Mouse (Mus musculus): ENCODE measurements around the gene Rcn2. TPM values are rescaled to one million over a fixed set of nuclear protein-coding genes. Genes with fewer than 3 reads are reported as not detected.

The Rcn2 gene
- polyA plus RNA-seq, 1 experiment from 2014 or later: 313 TPM

DNA sequence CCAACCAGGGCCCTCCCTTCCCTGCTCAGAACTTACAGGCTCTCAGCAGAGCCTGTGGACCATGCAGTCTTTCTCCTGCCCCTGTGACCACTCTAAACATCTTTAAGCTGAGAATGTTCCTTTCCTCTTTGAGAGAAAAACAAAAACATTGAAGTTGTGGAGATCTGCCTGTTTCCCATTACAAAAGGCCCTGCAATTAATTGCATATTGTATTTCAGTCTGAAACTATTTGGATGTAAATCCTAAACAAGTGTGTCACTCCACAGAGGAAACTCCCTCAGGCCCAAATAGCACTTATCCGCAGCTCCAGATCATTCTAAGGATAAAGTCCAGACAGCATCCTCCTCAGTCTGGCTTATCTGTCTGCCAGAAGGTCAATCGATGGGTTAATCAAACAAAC lies 31.2 kb downstream of the Rcn2 start:
- WGBS: 85% methylated on average over 2 of the region's 2 CpGs
- peaks cover 52% of the 10 kb centered on the region for H3K36me3 ChIP-seq

DNA sequence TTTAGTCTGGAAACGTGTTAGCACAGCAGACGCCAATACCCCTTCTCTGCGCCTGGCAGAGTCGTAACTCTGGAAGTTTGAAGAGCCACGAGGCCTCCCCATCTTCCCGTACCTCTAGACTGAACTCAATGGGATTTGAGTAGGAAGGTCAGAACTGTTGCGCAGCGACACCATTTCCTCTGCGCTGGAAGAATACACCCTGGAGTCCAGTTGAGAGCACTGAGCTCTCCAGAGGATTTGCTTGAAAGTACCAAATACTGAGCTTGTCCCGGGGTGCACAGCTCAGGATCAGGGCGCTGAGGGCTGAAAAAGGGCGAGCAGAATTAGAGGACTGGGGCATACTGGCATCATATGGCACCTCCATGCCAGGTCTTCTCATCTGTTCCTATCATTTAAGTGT lies 33.2 kb downstream of the Rcn2 start:
- DNase-seq (ENCODE audit: low spot score): no peak
- 80% methylated on average over 12 of the region's 12 CpGs for WGBS
- H3K27ac ChIP-seq (replicated peaks): no peak overlapping the region; the same call in 1 of the 2 replicates

More for the DNA sequence above, 31.2 kb downstream of the Rcn2 start:
- no peak overlapping the region for H3K4me3 ChIP-seq
- H3K4me1 ChIP-seq: peaks cover 18% of the 10 kb centered on the region
- H3K9me3 ChIP-seq (replicated peaks): no peaks in the 10 kb centered on the region
- H3K27ac ChIP-seq (replicated peaks): no peak overlapping the region
- H3K27me3 ChIP-seq (ENCODE audit: low read depth, poor library complexity, severe bottlenecking): no peaks in the 10 kb centered on the region
- no peak for DNase-seq (ENCODE audit: low spot score)

DNA sequence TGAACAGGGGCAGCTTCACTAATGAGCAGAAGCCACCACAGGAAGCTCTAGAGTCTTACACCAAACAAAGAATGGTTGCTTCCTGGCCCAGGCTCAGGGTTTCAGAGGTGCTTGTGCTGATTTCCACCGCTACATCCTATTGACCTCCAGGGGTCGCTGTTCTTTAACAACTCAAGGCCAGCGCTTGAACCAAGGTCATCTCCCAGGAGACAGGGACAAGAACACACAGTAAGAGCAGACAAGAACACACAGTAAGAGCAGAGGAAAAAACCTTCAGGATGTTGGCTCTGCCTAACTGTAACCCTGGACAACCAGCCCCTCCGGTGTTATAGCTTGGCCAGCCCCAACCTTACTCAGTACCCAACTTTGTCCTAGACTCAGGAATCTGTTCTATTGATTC lies 33.6 kb downstream of the Rcn2 start:
- H3K9me3 ChIP-seq (replicated peaks): no peaks in the 10 kb centered on the region
- peaks cover 48% of the 10 kb centered on the region for H3K36me3 ChIP-seq
- peak overlapping the region; percentile 61 for H3K27ac ChIP-seq (replicated peaks)
- H3K4me3 ChIP-seq: no peak overlapping the region
- H3K4me1 ChIP-seq: peaks cover 18% of the 10 kb centered on the region
- 6% methylated on average over 4 of the region's 4 CpGs for WGBS
- DNase-seq (ENCODE audit: low spot score): peak; percentile 60
- no peaks in the 10 kb centered on the region for H3K27me3 ChIP-seq (ENCODE audit: low read depth, poor library complexity, severe bottlenecking)

More for the DNA sequence above, 33.2 kb downstream of the Rcn2 start:
- peaks cover 18% of the 10 kb centered on the region for H3K4me1 ChIP-seq
- no peak overlapping the region for H3K4me3 ChIP-seq
- H3K9me3 ChIP-seq (replicated peaks): no peaks in the 10 kb centered on the region
- no peaks in the 10 kb centered on the region for H3K27me3 ChIP-seq (ENCODE audit: low read depth, poor library complexity, severe bottlenecking)
- peaks cover 50% of the 10 kb centered on the region for H3K36me3 ChIP-seq

DNA sequence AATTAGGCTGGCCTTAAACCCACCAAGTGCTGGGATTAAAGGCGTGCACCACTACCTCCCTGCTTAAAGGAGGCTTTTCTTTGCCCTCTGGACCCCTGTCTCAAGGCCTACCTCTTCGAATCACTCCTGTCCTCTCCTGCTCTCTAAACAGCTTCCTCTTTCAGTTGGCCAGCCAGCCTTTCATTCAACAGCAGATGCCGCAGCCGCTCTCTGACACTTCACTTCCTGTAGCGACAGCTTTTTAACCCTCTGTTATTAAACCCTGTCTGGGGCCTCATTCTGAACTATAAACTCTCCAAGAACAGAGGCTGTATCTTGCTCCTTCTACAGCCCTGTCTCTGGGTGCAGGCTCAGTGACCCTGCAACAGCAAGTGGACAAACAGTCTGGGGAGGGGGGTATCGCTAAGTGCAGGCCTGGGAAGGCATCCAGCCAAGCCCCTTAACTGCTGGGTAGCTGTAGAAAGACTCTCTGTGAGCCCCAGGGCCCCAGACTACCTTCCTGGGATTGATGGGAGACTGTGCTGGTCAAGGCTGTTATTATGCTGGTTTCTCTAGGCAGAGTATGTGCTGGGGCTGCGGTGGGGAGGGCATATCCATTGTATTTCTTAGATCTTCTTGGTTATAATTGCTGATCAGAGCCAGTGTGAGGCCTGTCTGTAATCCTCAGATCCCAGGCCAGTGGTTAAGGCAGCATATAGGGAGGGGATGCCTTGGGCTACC lies 34.4 kb downstream of the Rcn2 start:
- WGBS: 73% methylated on average over 7 of the region's 7 CpGs
- DNase-seq (ENCODE audit: low spot score): no peak
- peak overlapping the region; percentile 61 for H3K27ac ChIP-seq (replicated peaks)

DNA sequence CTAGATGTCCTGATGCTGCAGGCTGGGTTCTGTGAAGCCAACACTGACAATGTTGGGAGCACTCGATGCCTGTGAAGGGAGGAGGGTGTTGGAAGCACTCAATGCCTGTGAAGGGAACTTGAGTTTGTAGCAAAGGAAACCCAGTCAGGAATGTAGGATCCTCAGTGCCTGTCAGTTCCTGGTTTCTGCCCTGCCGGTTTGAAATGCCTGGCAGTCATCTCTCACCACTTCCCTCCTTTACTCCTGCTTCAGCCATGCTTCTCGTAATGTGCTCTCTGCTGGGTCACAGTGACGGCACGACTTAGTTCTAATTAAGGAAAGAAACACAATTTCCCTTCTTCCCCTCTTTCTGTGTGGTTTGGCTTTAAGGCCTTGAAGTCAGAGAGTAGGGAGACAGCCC lies 37.9 kb downstream of the Rcn2 start:
- Histone ChIP-seq H3K4me1 (peaks cover 18% of the 10 kb centered on the region), H3K27ac (replicated peaks) (no peak overlapping the region), H3K27me3 (ENCODE audit: low read depth, poor library complexity, severe bottlenecking) (no peaks in the 10 kb centered on the region), H3K36me3 (peaks cover 27% of the 10 kb centered on the region), H3K9me3 (replicated peaks) (no peaks in the 10 kb centered on the region), H3K4me3 (no peak overlapping the region)
- no peak for DNase-seq (ENCODE audit: low spot score)
- WGBS: 89% methylated on average over 5 of the region's 5 CpGs

More for the DNA sequence above, 34.4 kb downstream of the Rcn2 start:
- no peaks in the 10 kb centered on the region for H3K27me3 ChIP-seq (ENCODE audit: low read depth, poor library complexity, severe bottlenecking)
- H3K36me3 ChIP-seq: peaks cover 44% of the 10 kb centered on the region
- no peak overlapping the region for H3K4me3 ChIP-seq
- H3K9me3 ChIP-seq (replicated peaks): no peaks in the 10 kb centered on the region
- H3K4me1 ChIP-seq: peaks cover 18% of the 10 kb centered on the region

DNA sequence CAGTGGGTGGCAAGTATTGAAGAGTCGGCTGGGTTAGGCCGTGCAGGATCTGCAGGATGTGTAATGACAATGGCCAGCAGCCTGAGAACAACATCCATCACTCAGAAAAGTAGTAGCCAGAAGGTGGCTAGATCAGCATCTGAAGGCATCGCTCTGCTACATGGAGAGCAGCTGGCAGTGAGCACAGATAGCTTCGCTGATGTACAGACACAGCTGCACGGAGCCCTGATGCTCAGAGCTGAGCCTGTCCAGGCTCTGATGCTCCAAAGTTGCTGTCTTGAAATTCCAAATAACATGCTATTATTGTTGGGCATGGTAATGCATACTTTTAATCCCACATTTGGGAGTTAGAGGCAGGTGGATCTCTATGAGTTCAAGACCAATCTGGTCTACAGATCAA lies 44.9 kb downstream of the Rcn2 start:
- H3K4me1 ChIP-seq: peaks cover 17% of the 10 kb centered on the region
- H3K9me3 ChIP-seq (replicated peaks): no peaks in the 10 kb centered on the region
- DNase-seq (ENCODE audit: low spot score): no peak
- H3K4me3 ChIP-seq: no peak overlapping the region
- H3K27ac ChIP-seq (replicated peaks): no peak overlapping the region
- 96% methylated on average over 5 of the region's 5 CpGs for WGBS
- H3K27me3 ChIP-seq (ENCODE audit: low read depth, poor library complexity, severe bottlenecking): no peaks in the 10 kb centered on the region
- H3K36me3 ChIP-seq: peaks cover 5% of the 10 kb centered on the region; the same call in 1 of the 2 replicates

DNA sequence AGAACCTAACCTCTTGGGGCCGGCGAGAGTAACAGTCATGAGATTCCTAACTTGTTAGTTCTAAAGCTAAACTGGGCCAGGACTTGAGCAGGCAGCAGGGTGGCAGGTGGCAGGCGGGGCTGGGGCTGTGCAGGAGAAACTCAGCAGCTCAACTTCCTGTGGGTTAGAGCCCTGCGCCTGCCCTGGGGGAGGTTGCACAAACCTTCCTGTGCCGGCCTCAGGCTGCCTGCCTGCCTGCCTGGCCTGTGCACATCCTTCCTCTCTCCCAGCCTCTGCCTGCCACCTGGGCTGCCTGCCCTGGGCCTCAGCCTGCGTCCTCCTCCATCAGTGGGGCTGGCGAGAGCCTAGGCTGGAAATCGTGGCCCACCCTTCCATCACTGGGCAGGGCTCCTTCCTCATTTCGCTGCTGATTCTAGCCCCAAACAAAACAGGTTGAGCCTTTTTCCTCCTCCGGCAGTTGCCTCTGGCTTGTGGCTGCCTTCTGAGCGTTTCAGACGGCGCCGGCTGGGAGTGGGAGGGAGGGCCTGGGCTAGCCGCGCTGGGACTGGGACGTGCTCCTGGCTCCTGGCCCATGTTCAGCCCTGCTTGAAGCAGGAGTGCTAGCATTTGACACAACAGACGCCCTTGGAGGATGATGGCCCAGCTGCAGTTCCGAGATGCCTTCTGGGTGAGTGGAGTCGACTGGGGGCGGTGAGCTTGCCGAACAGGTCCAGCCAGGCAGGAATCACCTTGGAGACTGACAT lies 48.3 kb downstream of the Rcn2 start, which contains the start of gene Pstpip1:
Pstpip1 (plus strand) TSS at position 185 of the 743 bp plus-strand sequence.
- peaks cover 17% of the 10 kb centered on the region for H3K4me1 ChIP-seq
- no peaks in the 10 kb centered on the region for H3K9me3 ChIP-seq (replicated peaks)
- H3K36me3 ChIP-seq: no peaks in the 10 kb centered on the region
- no peaks in the 10 kb centered on the region for H3K27me3 ChIP-seq (ENCODE audit: low read depth, poor library complexity, severe bottlenecking)
- H3K27ac ChIP-seq (replicated peaks): peak within 1 kb of the TSS; percentile 29; the same call in 1 of the 2 replicates
- no peak within 1 kb of the TSS for H3K4me3 ChIP-seq
- 45% methylated on average over 22 of the region's 22 CpGs for WGBS
- DNase-seq (ENCODE audit: low spot score): no peak

DNA sequence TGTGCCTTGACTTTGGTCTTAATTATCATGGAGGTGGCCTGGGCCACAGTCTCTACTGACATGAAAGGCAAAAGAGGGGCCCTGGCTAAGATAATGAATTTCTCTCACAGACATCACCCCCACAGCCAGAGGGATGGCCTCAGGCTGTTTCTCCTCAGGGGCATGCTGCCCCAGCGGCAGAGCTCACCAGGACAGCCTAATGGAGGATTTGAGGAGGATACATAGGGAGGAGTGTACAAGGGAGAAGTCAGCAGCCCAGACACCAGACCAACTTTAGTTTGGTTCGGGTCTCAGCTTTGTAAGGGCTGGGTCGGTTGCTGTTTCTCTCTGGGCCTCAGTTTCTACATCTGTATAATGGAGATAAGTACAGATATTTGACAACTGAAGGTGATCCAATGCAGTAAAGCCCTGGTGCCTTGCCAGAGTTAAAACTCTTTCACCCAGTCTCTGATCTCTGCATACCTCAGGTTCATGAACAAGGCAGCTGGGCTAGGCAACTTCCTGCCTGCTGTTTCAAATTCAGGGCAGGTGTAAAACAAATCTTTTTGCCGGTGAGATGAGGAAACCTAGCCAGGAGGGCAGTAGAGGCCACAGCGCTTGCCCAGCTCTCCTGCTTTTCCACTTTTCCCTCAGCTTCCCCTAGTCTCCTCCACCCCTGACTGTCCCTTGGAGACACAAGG lies 49.0 kb downstream of the Rcn2 start:
- H3K9me3 ChIP-seq (replicated peaks): no peaks in the 10 kb centered on the region
- no peak overlapping the region for H3K4me3 ChIP-seq
- H3K27ac ChIP-seq (replicated peaks): no peak overlapping the region
- no peaks in the 10 kb centered on the region for H3K27me3 ChIP-seq (ENCODE audit: low read depth, poor library complexity, severe bottlenecking)
- WGBS: 85% methylated on average over 5 of the region's 5 CpGs
- DNase-seq (ENCODE audit: low spot score): no peak
- H3K4me1 ChIP-seq: peaks cover 12% of the 10 kb centered on the region; the same call in 1 of the 2 replicates
- H3K36me3 ChIP-seq: no peaks in the 10 kb centered on the region

DNA sequence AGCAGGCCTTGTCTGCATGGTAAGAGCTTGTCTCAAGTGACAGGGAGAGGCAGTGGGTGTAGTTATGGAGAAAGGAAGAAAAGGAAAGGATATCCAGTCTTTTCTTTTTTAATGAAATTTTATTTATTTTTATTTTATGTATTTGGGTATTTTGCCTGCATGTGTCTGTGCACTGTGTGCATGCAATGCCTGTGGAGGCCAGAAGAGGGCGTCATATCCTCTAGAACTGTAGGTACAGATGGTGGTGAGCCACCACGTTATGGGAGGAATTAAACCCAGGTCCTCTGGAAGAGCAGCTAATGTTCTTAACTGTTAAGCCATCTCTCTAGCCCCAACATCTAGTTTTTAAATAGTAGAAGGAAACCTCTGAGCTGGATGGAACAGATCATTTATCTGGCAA lies 50.5 kb downstream of the Rcn2 start:
- H3K4me1 ChIP-seq: 0 out of 2 replicates have a peak, but pooled peaks cover 12% of the 10 kb centered on the region
- no peaks in the 10 kb centered on the region for H3K9me3 ChIP-seq (replicated peaks)
- no peak overlapping the region for H3K27ac ChIP-seq (replicated peaks)
- 37% methylated on average over 2 of the region's 2 CpGs for WGBS
- no peaks in the 10 kb centered on the region for H3K36me3 ChIP-seq
- DNase-seq (ENCODE audit: low spot score): no peak
- no peak overlapping the region for H3K4me3 ChIP-seq
- no peaks in the 10 kb centered on the region for H3K27me3 ChIP-seq (ENCODE audit: low read depth, poor library complexity, severe bottlenecking)

DNA sequence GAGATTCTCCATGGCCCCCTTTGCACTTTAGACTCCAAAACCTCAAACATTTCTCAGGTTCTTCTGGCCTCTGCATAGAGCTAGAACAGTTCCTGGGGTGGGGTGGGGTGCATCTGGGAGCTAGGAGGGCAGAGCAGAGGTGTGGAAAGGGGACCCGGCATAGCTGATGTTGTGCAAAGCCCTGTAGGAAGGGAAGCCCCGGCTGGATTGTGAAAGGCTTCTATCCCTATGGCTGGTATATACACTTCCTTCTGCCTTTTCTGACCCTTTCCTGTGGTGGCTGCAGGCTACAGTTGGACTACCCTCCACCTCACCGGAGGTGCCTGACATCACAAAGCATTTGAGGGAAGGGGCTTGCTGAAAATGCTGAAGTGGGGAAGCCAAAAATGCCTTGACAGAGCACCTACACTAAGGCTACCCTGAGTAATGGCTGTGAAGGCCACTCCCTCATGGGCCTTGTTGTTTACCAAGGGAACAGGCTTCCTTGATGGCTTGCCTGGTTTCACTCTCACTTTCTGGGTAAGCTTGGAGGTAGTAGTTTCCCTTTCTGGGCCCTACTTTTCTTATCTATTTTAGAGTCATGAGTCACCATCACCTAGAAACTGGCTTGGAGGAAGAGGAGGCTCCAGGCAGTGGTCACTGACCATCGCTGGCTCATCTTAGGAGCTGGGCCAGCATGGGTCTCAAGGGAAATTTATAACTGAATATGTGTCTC lies 56.1 kb downstream of the Rcn2 start:
- Histone ChIP-seq H3K36me3 (no peaks in the 10 kb centered on the region), H3K9me3 (replicated peaks) (no peaks in the 10 kb centered on the region), H3K27me3 (ENCODE audit: low read depth, poor library complexity, severe bottlenecking) (no peaks in the 10 kb centered on the region), H3K4me3 (no peak overlapping the region), H3K4me1 (no peaks in the 10 kb centered on the region), H3K27ac (replicated peaks) (no peak overlapping the region)
- WGBS: 88% methylated on average over 4 of the region's 4 CpGs
- DNase-seq (ENCODE audit: low spot score): no peak

DNA sequence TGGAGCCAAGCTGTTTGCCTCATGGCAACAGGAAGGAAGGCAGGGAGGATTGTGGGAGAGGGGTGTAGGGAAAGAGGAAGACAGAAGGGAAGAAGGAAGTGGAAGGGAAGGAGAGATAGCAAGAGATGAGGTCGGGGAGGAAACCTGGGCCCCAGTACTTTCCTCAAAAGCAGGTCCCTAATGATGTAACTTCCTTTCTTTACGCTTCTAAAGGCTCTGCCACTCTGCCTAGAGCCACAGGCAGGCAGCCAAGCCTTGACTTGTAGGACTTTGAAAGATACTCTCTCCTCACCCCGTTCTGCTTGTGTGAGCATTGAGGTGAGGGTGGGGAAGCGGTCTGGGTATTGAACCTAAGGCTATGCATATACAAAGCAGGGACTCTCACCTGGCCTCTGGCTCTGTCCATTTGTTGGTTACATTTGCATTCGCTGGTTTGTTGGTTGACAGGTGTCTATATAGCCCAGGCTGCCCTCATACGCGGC lies 58.4 kb downstream of the Rcn2 start:
- no peaks in the 10 kb centered on the region for H3K9me3 ChIP-seq (replicated peaks)
- H3K4me3 ChIP-seq: no peak overlapping the region
- H3K4me1 ChIP-seq: no peaks in the 10 kb centered on the region
- no peaks in the 10 kb centered on the region for H3K27me3 ChIP-seq (ENCODE audit: low read depth, poor library complexity, severe bottlenecking)
- H3K36me3 ChIP-seq: no peaks in the 10 kb centered on the region
- no peak for DNase-seq (ENCODE audit: low spot score)
- no peak overlapping the region for H3K27ac ChIP-seq (replicated peaks)
- WGBS: 89% methylated on average over 7 of the region's 7 CpGs

DNA sequence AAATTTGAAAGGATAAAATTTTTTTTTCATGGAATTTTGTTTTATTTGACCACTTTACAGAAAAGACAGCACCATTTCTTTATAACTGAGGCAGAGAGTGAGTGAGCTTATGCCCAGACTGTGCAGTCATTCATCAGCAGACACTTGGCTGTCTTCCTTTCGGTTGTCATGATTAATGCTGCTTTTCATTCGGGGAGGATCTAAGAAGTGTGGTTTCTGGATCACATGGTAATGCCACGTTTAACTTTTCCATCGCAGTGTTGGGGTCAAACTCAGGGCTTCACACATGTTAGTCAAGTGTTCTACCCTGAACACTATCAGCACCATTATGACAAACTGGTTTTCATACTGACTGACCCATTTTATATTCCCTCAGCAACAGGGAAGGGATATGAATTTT lies 59.4 kb downstream of the Rcn2 start:
- WGBS: 81% methylated on average over 4 of the region's 4 CpGs
- H3K4me3 ChIP-seq: no peak overlapping the region
- no peaks in the 10 kb centered on the region for H3K27me3 ChIP-seq (ENCODE audit: low read depth, poor library complexity, severe bottlenecking)
- DNase-seq (ENCODE audit: low spot score): no peak
- no peaks in the 10 kb centered on the region for H3K9me3 ChIP-seq (replicated peaks)
- H3K4me1 ChIP-seq: no peaks in the 10 kb centered on the region
- H3K36me3 ChIP-seq: no peaks in the 10 kb centered on the region
- no peak overlapping the region for H3K27ac ChIP-seq (replicated peaks)

All from midbrain, embryonic 10.5 days (tissue).